Mouse (Mus musculus) retina, adult 2 months (tissue): ENCODE measurements at regions not wholly inside any gene's neighbourhood (a gene's known extent, or its start where the extent isn't known, plus 50 kb on each side); places are given as distances from the start of the nearest gene placed in this dataset.

Experiments
- DNase-seq: peaks from one replicate; pipeline ENCODE4 v3.0.0-alpha.2; 2012; ENCODE audit warnings: low read depth, low spot score

- DNase-seq, result no peak
Measured at GRCm38 (mm10) chr3:37934236-37934635, 209.9 kb upstream of the Gm5148 start.

DNA sequence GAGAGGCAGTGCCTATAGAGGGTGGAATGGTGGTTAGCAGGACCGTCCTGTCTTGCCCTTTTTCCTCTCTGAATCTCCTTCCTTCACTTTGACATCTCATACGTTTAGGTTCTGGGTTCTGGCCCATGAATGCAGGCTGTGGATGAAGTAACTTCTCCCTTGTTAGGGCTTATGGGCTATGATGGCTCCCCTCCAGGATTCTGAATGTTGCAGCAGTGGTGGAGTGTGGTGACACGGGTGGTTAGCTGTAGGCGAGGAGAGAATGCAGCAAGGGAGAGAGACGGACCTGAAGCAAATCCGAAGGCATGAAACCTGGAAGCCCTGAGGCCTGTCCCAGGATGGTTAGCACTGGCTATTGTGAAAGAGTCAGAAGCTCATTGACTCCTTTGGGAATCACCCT is 204.4 kb upstream of the Gm5148 start:
- DNase-seq, result no peak

DNA sequence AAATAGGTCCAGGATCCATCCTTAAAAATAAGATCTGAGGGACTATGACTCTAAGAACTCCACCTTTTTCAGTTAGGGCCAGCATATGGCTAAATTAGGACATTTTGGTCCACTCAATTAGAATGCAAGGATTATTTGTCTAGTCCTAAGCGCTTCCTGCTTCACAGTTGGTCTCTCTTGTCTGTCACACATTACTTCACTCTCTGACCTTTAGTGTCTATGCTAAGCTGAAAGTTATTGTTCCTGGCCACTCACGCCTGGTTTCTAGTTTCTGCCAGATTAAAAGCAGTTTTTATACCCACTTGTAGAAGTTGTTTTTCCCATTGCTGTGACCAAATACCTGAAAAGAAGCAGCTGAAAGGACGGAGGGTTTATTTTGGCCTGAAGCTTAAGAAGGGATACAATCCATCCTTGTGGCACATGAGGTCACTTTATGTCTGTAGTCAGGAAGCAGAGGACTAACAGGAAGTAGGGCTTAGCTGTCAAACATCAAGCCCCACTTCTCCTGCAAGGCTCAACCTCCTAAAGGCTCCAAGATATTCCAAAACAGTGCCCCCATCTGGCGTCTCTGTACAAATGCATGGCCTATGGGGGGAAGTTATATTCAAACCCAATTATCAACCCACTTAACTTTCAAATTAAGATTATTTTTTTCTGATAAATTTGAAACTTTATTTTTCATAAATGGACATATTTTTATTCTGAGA is 195.3 kb upstream of the Gm5148 start:
- no peak for DNase-seq

- DNase-seq, result no peak
Measured at GRCm38 (mm10) chr3:37916786-37917479, 192.6 kb upstream of the Gm5148 start.

- DNase-seq, result no peak
Measured at GRCm38 (mm10) chr3:37916281-37916680, 192.0 kb upstream of the Gm5148 start.

DNA sequence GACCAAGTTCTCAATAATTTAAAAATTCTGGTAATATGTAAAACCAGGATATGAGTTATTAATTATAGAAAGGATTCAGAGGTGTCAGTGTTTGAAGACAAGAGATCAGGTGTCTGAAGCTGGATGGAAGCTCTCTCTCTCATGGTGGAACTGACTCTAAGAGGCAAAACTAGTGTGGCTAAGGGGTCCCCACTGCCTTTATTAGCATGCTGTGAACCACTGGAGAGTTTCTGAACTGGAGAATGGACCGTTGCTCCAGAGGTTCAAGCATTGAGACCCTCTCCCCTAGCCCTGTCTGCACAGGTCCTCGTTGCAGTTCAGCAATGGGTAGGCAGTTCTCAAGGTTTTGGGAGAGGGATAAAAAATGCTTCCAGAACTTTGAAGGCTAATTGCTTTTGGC is 191.4 kb upstream of the Gm5148 start:
- DNase-seq, result no peak

DNA sequence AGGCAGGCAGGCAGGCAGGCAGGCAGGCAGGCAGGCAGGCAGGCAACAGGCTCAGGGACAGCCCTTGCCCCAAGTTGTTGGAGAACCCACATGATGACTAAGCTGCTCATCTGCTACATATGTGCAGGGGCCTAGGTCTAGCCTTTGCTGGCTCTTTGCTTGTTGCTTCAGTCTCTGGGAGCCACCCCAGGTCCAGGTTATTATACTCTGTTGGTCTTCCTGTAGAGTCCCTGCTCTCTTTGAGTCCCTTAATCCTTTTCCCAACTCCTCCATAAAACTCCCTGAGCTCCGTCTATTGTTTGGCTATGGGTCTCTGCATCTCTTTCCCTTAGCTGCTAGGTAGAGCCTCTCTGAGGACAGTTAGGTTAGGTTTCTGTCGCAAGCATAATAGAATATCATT is 189.8 kb upstream of the Gm5148 start:
- DNase-seq, result no peak

GRCm38 (mm10) chr3:37909821-37910220 is 185.5 kb upstream of the Gm5148 start:
- no peak for DNase-seq

DNA sequence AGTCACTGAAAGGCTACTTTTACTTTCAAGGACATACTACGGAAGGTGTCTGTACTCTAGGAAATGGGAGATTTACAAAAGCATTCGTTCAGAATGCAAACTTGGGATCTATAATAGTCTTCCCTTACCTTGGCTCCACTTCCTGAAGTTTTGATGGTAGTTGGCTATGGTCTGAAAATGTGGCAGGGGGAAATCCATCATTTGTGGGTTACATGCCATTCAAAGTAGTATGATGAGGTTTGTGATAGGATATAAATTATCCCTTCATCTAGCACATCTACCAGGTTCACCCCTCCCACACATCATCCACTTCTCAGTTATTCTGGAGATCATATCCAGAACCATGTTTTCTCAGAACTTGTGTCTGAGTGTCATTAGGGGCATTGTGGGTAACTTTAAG is 184.7 kb upstream of the Gm5148 start:
- no peak for DNase-seq

GRCm38 (mm10) chr3:37908456-37908855 is 184.2 kb upstream of the Gm5148 start:
- DNase-seq, result no peak

DNA sequence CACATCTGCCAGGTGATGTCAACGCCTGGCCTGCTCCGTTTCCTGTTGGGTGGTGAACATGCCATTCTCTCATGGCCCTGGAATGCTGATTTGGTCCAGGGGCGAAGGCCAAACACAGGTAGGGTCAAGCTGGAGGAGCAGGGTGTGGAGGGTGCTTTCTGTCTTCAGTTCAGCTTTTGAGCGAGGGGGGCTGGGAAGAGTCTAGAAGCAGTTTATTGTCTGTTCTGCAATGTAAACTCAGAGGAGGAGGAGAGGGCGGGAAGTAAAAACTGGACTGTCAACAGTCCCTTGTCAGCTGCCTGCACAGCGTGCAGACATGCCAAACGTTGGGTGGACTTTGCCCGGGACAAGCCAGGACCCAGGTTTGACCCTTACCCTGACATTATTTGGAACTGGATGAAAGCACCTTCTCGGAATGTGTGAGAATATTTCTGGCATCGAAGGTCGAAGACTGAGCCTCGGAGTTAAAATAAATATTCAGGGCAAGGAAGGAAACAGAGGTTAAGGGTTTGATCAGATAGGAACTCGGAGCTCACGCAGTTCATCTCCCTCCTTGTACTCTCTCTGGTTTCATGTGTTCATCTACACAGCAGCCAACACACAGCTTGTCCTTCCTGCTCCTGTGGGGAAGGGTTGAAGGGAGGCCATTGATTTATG is 183.3 kb upstream of the Gm5148 start:
- no peak for DNase-seq

DNA sequence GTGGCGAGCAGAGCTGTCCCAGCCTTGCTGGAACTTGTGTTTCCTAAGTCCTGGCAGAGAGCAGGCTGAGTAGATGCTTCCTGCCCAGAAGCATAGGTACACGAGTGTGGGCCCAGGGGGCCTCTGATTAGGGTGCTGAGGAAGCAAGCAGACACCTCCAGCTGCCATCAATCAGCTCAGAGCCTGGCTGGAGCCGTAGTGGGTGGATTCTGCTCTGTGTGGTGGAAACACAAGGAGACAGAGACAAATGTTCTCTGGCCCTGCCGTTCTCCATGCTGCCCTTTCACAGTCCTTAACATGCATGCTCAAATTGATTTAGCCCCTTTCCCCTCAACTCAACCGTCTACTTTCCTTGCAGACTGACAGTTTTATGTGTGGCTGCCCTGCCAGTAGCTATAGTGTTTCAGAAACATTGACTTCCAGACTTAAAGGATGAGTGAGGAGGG is 182.5 kb upstream of the Gm5148 start:
- DNase-seq, result no peak

DNA sequence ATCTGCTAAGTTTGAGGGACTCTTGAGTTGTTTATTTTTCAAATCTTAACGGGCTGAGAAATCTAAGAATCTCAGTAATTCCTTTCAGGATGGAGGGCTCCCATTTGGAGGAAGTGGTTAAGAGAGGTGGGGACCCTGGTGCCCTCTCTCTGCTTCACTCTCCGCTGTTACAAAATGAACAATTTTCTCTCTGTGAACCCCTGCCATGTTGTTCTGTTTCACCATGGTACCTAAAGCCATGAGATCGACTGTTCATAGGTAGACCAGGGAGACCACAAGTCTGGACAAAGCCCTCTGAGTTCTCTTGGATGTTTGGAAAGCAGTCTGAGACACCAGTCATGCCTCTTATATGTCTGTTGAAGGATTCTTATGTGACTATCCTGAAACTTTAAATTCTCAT is 179.9 kb upstream of the Gm5148 start:
- no peak for DNase-seq

GRCm38 (mm10) chr3:37903482-37903881 is 179.2 kb upstream of the Gm5148 start:
- DNase-seq, result no peak

DNA sequence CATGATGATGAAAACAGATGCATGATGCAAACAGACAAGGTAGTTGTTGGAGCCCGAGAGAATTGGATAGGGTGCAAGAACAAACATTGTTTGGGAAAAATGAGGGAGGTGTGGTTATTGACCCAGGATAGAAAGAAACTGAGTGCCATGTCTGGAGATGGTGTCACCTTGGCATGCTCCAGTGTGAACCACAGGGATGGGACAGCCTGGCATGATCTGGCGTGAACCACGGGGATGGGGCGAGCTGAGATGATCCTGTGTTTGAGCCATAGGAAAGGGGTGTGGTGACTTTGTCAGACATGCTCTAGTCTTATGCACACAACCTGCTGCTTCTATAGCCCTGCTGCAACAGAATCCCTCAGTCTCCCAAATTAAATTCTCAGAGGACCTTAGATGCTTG is 178.7 kb upstream of the Gm5148 start:
- no peak for DNase-seq

DNA sequence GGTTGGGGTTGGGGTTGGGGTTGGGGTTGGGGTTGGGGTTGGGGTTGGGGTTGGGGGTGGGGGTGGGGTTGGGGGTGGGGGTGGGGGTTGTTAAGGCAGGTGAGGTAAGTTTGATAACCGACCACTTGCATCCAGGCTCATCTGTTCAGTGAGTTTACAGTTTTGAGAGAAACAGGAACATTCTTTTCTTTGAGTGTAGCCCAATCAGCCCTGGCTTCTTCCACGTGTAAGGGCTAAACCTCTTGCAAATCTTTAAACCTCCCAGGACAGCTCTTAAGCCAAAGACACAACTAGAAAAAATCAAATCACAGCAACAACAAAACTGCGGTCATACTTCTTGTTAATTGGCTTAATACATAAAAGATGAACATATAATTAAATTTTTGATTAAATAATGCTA is 173.1 kb upstream of the Gm5148 start:
- DNase-seq, result no peak

GRCm38 (mm10) chr3:37896821-37897311 is 172.6 kb upstream of the Gm5148 start:
- no peak for DNase-seq

DNA sequence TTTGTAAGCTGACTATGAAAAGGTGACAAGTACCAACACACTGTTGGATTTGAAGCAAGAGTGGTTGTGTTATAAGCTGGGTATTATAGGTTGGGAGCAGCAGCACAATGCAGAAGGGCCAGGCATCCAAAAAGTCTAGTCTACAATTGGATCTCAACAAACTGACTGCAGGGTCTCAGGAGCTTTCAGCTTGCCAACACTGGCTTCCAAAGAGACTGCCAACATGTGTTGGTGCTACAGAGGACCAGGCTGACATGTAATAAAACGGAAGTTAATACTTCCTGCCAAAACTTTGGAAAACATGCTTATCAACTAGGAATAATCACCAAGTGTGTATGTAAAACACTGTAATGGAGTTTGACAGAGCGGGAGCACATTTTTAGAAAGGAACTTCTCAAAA is 170.3 kb upstream of the Gm5148 start:
- no peak for DNase-seq

- no peak for DNase-seq
Measured at GRCm38 (mm10) chr3:37890202-37890601, 165.9 kb upstream of the Gm5148 start.

GRCm38 (mm10) chr3:37888455-37888854 is 164.2 kb upstream of the Gm5148 start:
- no peak for DNase-seq

DNA sequence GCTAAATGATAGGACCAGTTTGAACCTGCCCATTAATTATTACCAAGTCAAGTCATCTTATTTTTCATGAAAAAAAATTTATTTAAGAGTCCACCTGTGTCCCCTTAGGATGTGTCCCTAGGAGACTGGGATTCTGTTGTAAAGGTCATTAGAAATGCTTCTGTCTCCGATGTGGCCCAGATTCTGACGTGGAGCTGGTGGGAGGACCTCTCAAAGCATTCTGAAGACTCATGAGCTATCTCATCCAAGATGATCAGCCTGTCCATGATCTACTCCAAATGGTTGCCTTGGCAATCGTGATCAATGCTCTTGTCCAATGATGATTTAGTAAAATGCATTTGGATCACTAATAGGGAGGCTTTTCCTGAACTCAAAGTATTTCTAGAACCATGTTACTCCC is 163.4 kb upstream of the Gm5148 start:
- no peak for DNase-seq

- DNase-seq, result no peak
Measured at GRCm38 (mm10) chr3:37886705-37887454, 162.6 kb upstream of the Gm5148 start.
